ENCODE assay signal across 17 mouse cellular contexts in the genomic region with DNA sequence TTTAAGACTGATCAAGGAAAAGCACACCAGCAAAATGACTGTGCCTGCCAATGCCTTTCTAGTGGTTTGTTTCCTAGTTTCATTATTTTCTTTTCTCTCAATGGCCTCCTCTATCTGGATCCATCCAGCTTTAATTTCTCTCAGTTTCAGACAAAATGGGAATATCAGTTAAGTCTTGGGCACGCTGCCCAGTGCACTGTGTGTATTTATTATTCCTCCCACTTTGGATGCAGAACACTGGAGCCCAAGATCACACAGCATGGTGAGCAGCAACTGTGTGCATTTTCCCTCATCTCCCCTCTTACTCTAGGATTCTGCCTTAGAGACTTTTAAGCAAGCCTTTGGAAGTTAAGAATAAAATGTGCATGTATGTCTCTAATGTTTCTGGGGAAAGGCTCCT. TPM values are rescaled to one million over a fixed set of nuclear protein-coding genes. Genes with fewer than 3 reads are reported as not detected.
DNase-seq lines count a peak whose midpoint lies in the region; ATAC-seq and TF ChIP-seq lines count a peak whose summit lies in the region.
"Had no signal": no experiment of that assay in that cellular context is flagged by ENCODE, and none has a peak within 500 bp of the region (broad histone marks: within the 10 kb centered on the region; RNA-seq: fewer than 3 reads in every experiment).

No protein-coding gene starts in this region.

- 0 out of 2 replicates have a peak overlapping the region, but pooled peaks have one; percentile 6 for H3K27ac ChIP-seq in forebrain, embryonic 13.5 days
- H3K27ac ChIP-seq in forebrain, embryonic 12.5 days = no peak overlapping the region
- no peak overlapping the region for H3K27ac ChIP-seq in midbrain, postnatal 0 days (ENCODE audit: low read depth, low read length)
- H3K27ac ChIP-seq in midbrain, embryonic 13.5 days = no peak overlapping the region

- DNase-seq in midbrain, postnatal 0 days (ENCODE audit: low spot score) = peak; percentile 49
- peak; percentile 6 to 57 for DNase-seq in layer of hippocampus, postnatal 14 days (ENCODE audit: low spot score in 2 of 2)
- no peak for DNase-seq in testis, postnatal 14 days (ENCODE audit: low spot score)
- no peak for DNase-seq in kidney, postnatal 14 days
- DNase-seq in heart, adult 9 months (ENCODE audit: low spot score in 2 of 2) = no peak
- DNase-seq: cerebellum, adult 8-10 months; heart, postnatal 10 days; thymus, postnatal 25 days had no signal

- H3K4me1 ChIP-seq in forebrain, embryonic 13.5 days = no peaks in the 10 kb centered on the region
- H3K4me1 ChIP-seq in forebrain, embryonic 12.5 days = no peaks in the 10 kb centered on the region
- no peaks in the 10 kb centered on the region for H3K4me1 ChIP-seq in midbrain, postnatal 0 days (ENCODE audit: insufficient read depth, low read length)
- H3K4me1 ChIP-seq in midbrain, embryonic 13.5 days (replicated peaks) = no peaks in the 10 kb centered on the region
- H3K4me1 ChIP-seq: megakaryocyte, embryonic 14.5 days had no signal

- H3K27me3 ChIP-seq in forebrain, embryonic 13.5 days = no peaks in the 10 kb centered on the region
- H3K27me3 ChIP-seq in forebrain, embryonic 12.5 days = no peaks in the 10 kb centered on the region
- H3K27me3 ChIP-seq in midbrain, postnatal 0 days (ENCODE audit: insufficient read depth, low read length) = no peaks in the 10 kb centered on the region
- H3K27me3 ChIP-seq in midbrain, embryonic 13.5 days = no peaks in the 10 kb centered on the region
- H3K27me3 ChIP-seq: megakaryocyte, embryonic 14.5 days had no signal

- TF ChIP-seq CTCF in midbrain, postnatal 0 days (IDR thresholded peaks at IDR 0.05) = no peak

- H3K36me3 ChIP-seq in forebrain, embryonic 13.5 days (ENCODE audit: poor library complexity, severe bottlenecking) = peaks cover 52% of the 10 kb centered on the region
- H3K36me3 ChIP-seq in forebrain, embryonic 12.5 days (replicated peaks) = peaks cover 51% of the 10 kb centered on the region
- no peaks in the 10 kb centered on the region; the same call in 1 of the 2 replicates for H3K36me3 ChIP-seq in midbrain, postnatal 0 days (ENCODE audit: insufficient read depth, low read length)
- peaks cover 25% of the 10 kb centered on the region for H3K36me3 ChIP-seq in midbrain, embryonic 13.5 days

- H3K4me3 ChIP-seq in forebrain, embryonic 13.5 days = no peak overlapping the region
- no peak overlapping the region for H3K4me3 ChIP-seq in forebrain, embryonic 12.5 days (replicated peaks)
- no peak overlapping the region for H3K4me3 ChIP-seq in midbrain, postnatal 0 days (ENCODE audit: low read depth, low read length)
- no peak overlapping the region for H3K4me3 ChIP-seq in midbrain, embryonic 13.5 days (replicated peaks)
- H3K4me3 ChIP-seq: megakaryocyte, embryonic 14.5 days; myocyte had no signal

- H3K4me2 ChIP-seq in forebrain, embryonic 13.5 days = no peak overlapping the region
- no peak overlapping the region for H3K4me2 ChIP-seq in forebrain, embryonic 12.5 days
- no peak overlapping the region for H3K4me2 ChIP-seq in midbrain, postnatal 0 days (ENCODE audit: low read depth, low read length, poor library complexity, severe bottlenecking)
- H3K4me2 ChIP-seq in midbrain, embryonic 13.5 days (replicated peaks) = no peak overlapping the region
- H3K4me2 ChIP-seq: liver, embryonic 11.5 days had no signal

- WGBS in forebrain, embryonic 13.5 days = 83% methylated on average over 1 of the region's 1 CpGs
- 88% methylated on average over 1 of the region's 1 CpGs for WGBS in forebrain, embryonic 12.5 days
- 87% methylated on average over 1 of the region's 1 CpGs for WGBS in midbrain, postnatal 0 days
- 90% methylated on average over 1 of the region's 1 CpGs for WGBS in midbrain, embryonic 13.5 days

- no peak overlapping the region for H3K9ac ChIP-seq in forebrain, embryonic 13.5 days
- H3K9ac ChIP-seq in forebrain, embryonic 12.5 days = no peak overlapping the region
- H3K9ac ChIP-seq in midbrain, postnatal 0 days (replicated peaks; ENCODE audit: low read length, poor library complexity, severe bottlenecking) = no peak overlapping the region
- no peak overlapping the region for H3K9ac ChIP-seq in midbrain, embryonic 13.5 days (replicated peaks)

- peak; percentile 19; the same call in 1 of the 2 replicates for ATAC-seq in forebrain, embryonic 13.5 days
- no peak for ATAC-seq in forebrain, embryonic 12.5 days (ENCODE audit: low FRiP score)
- ATAC-seq in midbrain, postnatal 0 days (ENCODE audit: low FRiP score) = no peak
- ATAC-seq in midbrain, embryonic 13.5 days = no peak
- ATAC-seq: inflammation-experienced regulatory T-cells, adult 6 months had no signal

- no peaks in the 10 kb centered on the region for H3K9me3 ChIP-seq in forebrain, embryonic 13.5 days (replicated peaks)
- H3K9me3 ChIP-seq in forebrain, embryonic 12.5 days = no peaks in the 10 kb centered on the region
- H3K9me3 ChIP-seq in midbrain, postnatal 0 days (ENCODE audit: low read length) = no peaks in the 10 kb centered on the region
- no peaks in the 10 kb centered on the region for H3K9me3 ChIP-seq in midbrain, embryonic 13.5 days
- H3K9me3 ChIP-seq: megakaryocyte, embryonic 14.5 days had no signal

RNA-seq across cellular contexts. Expression of gene Ndufaf7, which starts 27.5 kb away (rescaled TPM):
- polyA plus RNA-seq in forebrain, embryonic 13.5 days (2015; fragmentation: Nextera tagmentation; extraction: Ambion mirVana) = 53.8 and 59.1 TPM in 2 replicates
- polyA plus RNA-seq in forebrain, embryonic 12.5 days (2016; fragmentation: Nextera tagmentation; extraction: Ambion mirVana) = 46.3 and 55.6 TPM in 2 replicates
- 27.5 and 29.9 TPM in 2 replicates for total RNA-seq in midbrain, postnatal 0 days (2014; rRNA removed)
- 56.4 and 61.6 TPM in 2 replicates for polyA plus RNA-seq in midbrain, postnatal 0 days (2015; fragmentation: Nextera tagmentation; extraction: Ambion mirVana)
- polyA plus RNA-seq in midbrain, embryonic 13.5 days (2015; fragmentation: Nextera tagmentation; extraction: Ambion mirVana) = 52.6 and 61.6 TPM in 2 replicates
- 10 to 100 TPM; 60.8 to 63.7 TPM for total RNA-seq in layer of hippocampus, postnatal 14 days (2021)

RNA-seq across cellular contexts. Expression of gene Cebpz, which starts 27.5 kb away (rescaled TPM):
- polyA plus RNA-seq in forebrain, embryonic 13.5 days (2015; fragmentation: Nextera tagmentation; extraction: Ambion mirVana) = 65.1 and 72.3 TPM in 2 replicates
- 69.2 and 76.0 TPM in 2 replicates for polyA plus RNA-seq in forebrain, embryonic 12.5 days (2016; fragmentation: Nextera tagmentation; extraction: Ambion mirVana)
- 18.4 and 20.9 TPM in 2 replicates for total RNA-seq in midbrain, postnatal 0 days (2014; rRNA removed)
- polyA plus RNA-seq in midbrain, postnatal 0 days (2015; fragmentation: Nextera tagmentation; extraction: Ambion mirVana) = 43.3 and 46.2 TPM in 2 replicates
- polyA plus RNA-seq in midbrain, embryonic 13.5 days (2015; fragmentation: Nextera tagmentation; extraction: Ambion mirVana) = 58.6 and 68.4 TPM in 2 replicates
- total RNA-seq in layer of hippocampus, postnatal 14 days (2021) = 10 to 100 TPM; 33.2 to 34.9 TPM

RNA-seq across cellular contexts. Expression of gene Cebpzos, which starts 48.1 kb away (rescaled TPM):
- polyA plus RNA-seq in forebrain, embryonic 13.5 days (2015; fragmentation: Nextera tagmentation; extraction: Ambion mirVana) = 114 and 133 TPM in 2 replicates
- 109 and 112 TPM in 2 replicates for polyA plus RNA-seq in forebrain, embryonic 12.5 days (2016; fragmentation: Nextera tagmentation; extraction: Ambion mirVana)
- total RNA-seq in midbrain, postnatal 0 days (2014; rRNA removed) = 17.6 and 25.4 TPM in 2 replicates
- 132 TPM in 2 replicates for polyA plus RNA-seq in midbrain, postnatal 0 days (2015; fragmentation: Nextera tagmentation; extraction: Ambion mirVana)
- 123 and 128 TPM in 2 replicates for polyA plus RNA-seq in midbrain, embryonic 13.5 days (2015; fragmentation: Nextera tagmentation; extraction: Ambion mirVana)
- 10 to 100 TPM; 30.8 to 36.7 TPM for total RNA-seq in layer of hippocampus, postnatal 14 days (2021)

RNA-seq across cellular contexts. Expression of gene Prkd3, which starts 56.2 kb away (rescaled TPM):
- polyA plus RNA-seq in forebrain, embryonic 13.5 days (2015; fragmentation: Nextera tagmentation; extraction: Ambion mirVana) = 33.8 and 35.7 TPM in 2 replicates
- 51.0 and 55.2 TPM in 2 replicates for polyA plus RNA-seq in forebrain, embryonic 12.5 days (2016; fragmentation: Nextera tagmentation; extraction: Ambion mirVana)
- total RNA-seq in midbrain, postnatal 0 days (2014; rRNA removed) = 15.5 and 20.1 TPM in 2 replicates
- polyA plus RNA-seq in midbrain, postnatal 0 days (2015; fragmentation: Nextera tagmentation; extraction: Ambion mirVana) = 4.9 and 5.9 TPM in 2 replicates
- 20.8 and 21.0 TPM in 2 replicates for polyA plus RNA-seq in midbrain, embryonic 13.5 days (2015; fragmentation: Nextera tagmentation; extraction: Ambion mirVana)
- total RNA-seq in layer of hippocampus, postnatal 14 days (2021) = 10 to 100 TPM; 16.2 to 16.8 TPM

RNA-seq across cellular contexts. Expression of gene Sult6b1, which starts 57.6 kb away (rescaled TPM):
- polyA plus RNA-seq in forebrain, embryonic 13.5 days (2015; fragmentation: Nextera tagmentation; extraction: Ambion mirVana) = 0.14 TPM in 1 of 2 replicates, not detected in the other
- 0.18 TPM in 1 of 2 replicates, not detected in the other for polyA plus RNA-seq in forebrain, embryonic 12.5 days (2016; fragmentation: Nextera tagmentation; extraction: Ambion mirVana)
- total RNA-seq in midbrain, postnatal 0 days (2014; rRNA removed) = not detected in 2 replicates
- polyA plus RNA-seq in midbrain, postnatal 0 days (2015; fragmentation: Nextera tagmentation; extraction: Ambion mirVana) = not detected in 2 replicates
- 0.28 TPM in 1 of 2 replicates, not detected in the other for polyA plus RNA-seq in midbrain, embryonic 13.5 days (2015; fragmentation: Nextera tagmentation; extraction: Ambion mirVana)
- total RNA-seq in layer of hippocampus, postnatal 14 days (2021) = not detected
- total RNA-seq: heart, postnatal 10 days had no signal
- polyA plus RNA-seq: gonadal fat pad, adult 2 months; liver, embryonic 11.5 days; stomach, embryonic 14.5 days had no signal

Comparison
In these comparisons a context has a peak if more than half of its experiments do, and no peak if none do; other contexts are left out.
1. DNase-seq: peak in midbrain, postnatal 0 days (single experiment) and layer of hippocampus, postnatal 14 days (2 of 2); none in testis, postnatal 14 days (single experiment), kidney, postnatal 14 days (single experiment) and heart, adult 9 months (0 of 2).